Mouse (Mus musculus) CH12.LX (cell line): ENCODE data around the gene Entpd1.

ENCODE experiments used
- CTCF ChIP-seq, 2 experiments: IDR thresholded peaks in 1 of 2; conservative IDR thresholded peaks in 1 of 2; 2 replicates each; pipeline ENCODE4 v1.5.1; 2011 to 2012; ENCODE audit warnings: low read depth in 2 of 2, low read length in 2 of 2, improper control_type of control experiment in 1 of 2, inconsistent platforms in 1 of 2, mild to moderate bottlenecking in 1 of 2, moderate library complexity in 1 of 2
- EP300 ChIP-seq: IDR thresholded peaks from 2 replicates; pipeline ENCODE4 v1.6.1; 2011; ENCODE audit warnings: low read length, improper control_type of control experiment
- JUN ChIP-seq: IDR thresholded peaks from 2 replicates; pipeline ENCODE4 v1.6.1; 2011; ENCODE audit warnings: low read depth, mild to moderate bottlenecking, low read length, improper control_type of control experiment, moderate library complexity; ENCODE audit not compliant: insufficient read depth
- JUND ChIP-seq: conservative IDR thresholded peaks from 2 replicates; pipeline ENCODE4 v1.6.1; 2011; ENCODE audit warnings: low read depth, low read length, improper control_type of control experiment
- MAFK ChIP-seq: IDR thresholded peaks from 2 replicates; pipeline ENCODE4 v1.6.1; 2011; ENCODE audit warnings: low read length, improper control_type of control experiment; ENCODE audit not compliant: insufficient replicate concordance
- POLR2A ChIP-seq: IDR thresholded peaks from 2 replicates; pipeline ENCODE4 v1.6.1; 2011; ENCODE audit warnings: low read depth, mild to moderate bottlenecking, improper control_type of control experiment, low read length
- POLR2AphosphoS2 ChIP-seq: IDR thresholded peaks from 2 replicates; pipeline ENCODE4 v1.6.1; 2011; ENCODE audit warnings: low read depth, low read length, improper control_type of control experiment
- RCOR1 ChIP-seq: conservative IDR thresholded peaks from 2 replicates; pipeline ENCODE4 v1.6.1; 2012; ENCODE audit warnings: low read depth, mild to moderate bottlenecking, inconsistent platforms, low read length, improper control_type of control experiment
- TCF12 ChIP-seq: IDR thresholded peaks from 2 replicates; pipeline ENCODE4 v1.6.1; 2014; ENCODE audit warnings: low read depth, mild to moderate bottlenecking, inconsistent platforms, low read length, improper control_type of control experiment

DNA sequence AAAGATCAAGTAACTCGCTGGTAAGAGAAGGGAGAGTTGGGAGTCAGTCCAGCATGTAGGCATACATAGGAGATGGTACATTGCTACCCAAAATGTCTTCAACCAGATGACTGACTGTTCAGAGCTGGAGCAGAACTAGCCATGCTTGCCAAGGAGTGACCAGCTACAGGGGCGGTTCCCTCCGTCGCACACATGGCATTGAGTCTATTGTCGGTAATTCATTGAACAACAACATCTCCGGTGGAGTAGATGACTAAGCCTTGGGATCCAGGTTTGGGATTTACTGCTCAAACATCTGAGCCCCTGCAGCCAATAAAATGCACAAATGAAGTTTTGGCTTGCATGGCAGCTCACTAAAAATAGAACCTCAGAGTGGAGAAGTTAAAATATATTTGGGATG is 84.0 kb downstream of the Entpd1 start:
- no peak for TF ChIP-seq RCOR1
- no peak for TF ChIP-seq CTCF (conservative IDR thresholded peaks at IDR 0.05 in 1 of 2, IDR thresholded peaks at IDR 0.05 in 1 of 2; ENCODE audit: low read depth in 2 of 2, low read length in 2 of 2)
- no peak for TF ChIP-seq POLR2AphosphoS2
- no peak for TF ChIP-seq TCF12
- TF ChIP-seq JUN, result no peak
- TF ChIP-seq EP300, result no peak
- no peak for TF ChIP-seq POLR2A
- no peak for TF ChIP-seq JUND
- no peak for TF ChIP-seq MAFK
